Mouse (Mus musculus): ENCODE results near the gene Nmi. TPM values are rescaled to one million over a fixed set of nuclear protein-coding genes. Genes with fewer than 3 reads are reported as not detected.

Nmi gene
- polyA plus RNA-seq, 1 experiment: 1.3 TPM

GRCm38 (mm10) chr2:52001521-52001920, 28.2 kb upstream of the Nmi start:
- TF ChIP-seq CTCF (IDR thresholded peaks at IDR 0.05; ENCODE audit: control insufficient read depth, insufficient read depth, insufficient read length) (no peak), USF1 (IDR thresholded peaks at IDR 0.05; ENCODE audit: low read depth) (no peak), FOSL1 (IDR thresholded peaks at IDR 0.05; ENCODE audit: insufficient read depth, low read length, poor library complexity, severe bottlenecking) (no peak), CEBPB (IDR thresholded peaks at IDR 0.05; ENCODE audit: low read depth) (no peak), MYOD1 (IDR thresholded peaks at IDR 0.05; ENCODE audit: control insufficient read depth, insufficient read length, low read depth) (no peak), MAX (IDR thresholded peaks at IDR 0.05) (no peak), MYOG (IDR thresholded peaks at IDR 0.05; ENCODE audit: control insufficient read depth, extremely low read depth, insufficient read length) (no peak)
- H3K79me3 ChIP-seq (ENCODE audit: low read depth): no peaks in the 10 kb centered on the region
- no peak overlapping the region for H3ac ChIP-seq (ENCODE audit: control insufficient read depth, insufficient read length, low read depth)
- no peaks in the 10 kb centered on the region for H3K79me2 ChIP-seq (ENCODE audit: control insufficient read depth, insufficient read depth)
- H3K36me3 ChIP-seq (ENCODE audit: control insufficient read depth, insufficient read depth): no peaks in the 10 kb centered on the region
- peaks cover 18% of the 10 kb centered on the region for H3K27me3 ChIP-seq (ENCODE audit: control insufficient read depth, insufficient read depth, insufficient read length)
- H3K4me3 ChIP-seq (ENCODE audit: insufficient read depth, poor library complexity, severe bottlenecking): no peak overlapping the region

GRCm38 (mm10) chr2:51999996-52000395, 26.7 kb upstream of the Nmi start:
- no peak overlapping the region for H3K4me3 ChIP-seq (ENCODE audit: insufficient read depth, poor library complexity, severe bottlenecking)

GRCm38 (mm10) chr2:51991447-51991846, 18.2 kb upstream of the Nmi start:
- no peak overlapping the region for H3ac ChIP-seq (ENCODE audit: control insufficient read depth, insufficient read length, low read depth)
- TF ChIP-seq CEBPB (IDR thresholded peaks at IDR 0.05; ENCODE audit: low read depth): no peak
- TF ChIP-seq MYOD1 (IDR thresholded peaks at IDR 0.05; ENCODE audit: control insufficient read depth, insufficient read length, low read depth): no peak
- no peak for TF ChIP-seq MAX (IDR thresholded peaks at IDR 0.05)
- TF ChIP-seq MYOG (IDR thresholded peaks at IDR 0.05; ENCODE audit: control insufficient read depth, extremely low read depth, insufficient read length): no peak
- TF ChIP-seq CTCF (IDR thresholded peaks at IDR 0.05; ENCODE audit: control insufficient read depth, insufficient read depth, insufficient read length): no peak
- no peak for TF ChIP-seq USF1 (IDR thresholded peaks at IDR 0.05; ENCODE audit: low read depth)
- TF ChIP-seq FOSL1 (IDR thresholded peaks at IDR 0.05; ENCODE audit: insufficient read depth, low read length, poor library complexity, severe bottlenecking): no peak
- no peak overlapping the region for H3K4me3 ChIP-seq (ENCODE audit: insufficient read depth, poor library complexity, severe bottlenecking)
- H3K79me3 ChIP-seq (ENCODE audit: low read depth): no peaks in the 10 kb centered on the region
- peaks cover 9% of the 10 kb centered on the region for H3K27me3 ChIP-seq (ENCODE audit: control insufficient read depth, insufficient read depth, insufficient read length)
- H3K79me2 ChIP-seq (ENCODE audit: control insufficient read depth, insufficient read depth): no peaks in the 10 kb centered on the region
- no peaks in the 10 kb centered on the region for H3K36me3 ChIP-seq (ENCODE audit: control insufficient read depth, insufficient read depth)

More at GRCm38 (mm10) chr2:51999996-52000395, 26.7 kb upstream of the Nmi start:
- TF ChIP-seq MYOD1 (IDR thresholded peaks at IDR 0.05; ENCODE audit: control insufficient read depth, insufficient read length, low read depth) (no peak), MAX (IDR thresholded peaks at IDR 0.05) (no peak), USF1 (IDR thresholded peaks at IDR 0.05; ENCODE audit: low read depth) (no peak), FOSL1 (IDR thresholded peaks at IDR 0.05; ENCODE audit: insufficient read depth, low read length, poor library complexity, severe bottlenecking) (no peak), CTCF (IDR thresholded peaks at IDR 0.05; ENCODE audit: control insufficient read depth, insufficient read depth, insufficient read length) (no peak), CEBPB (IDR thresholded peaks at IDR 0.05; ENCODE audit: low read depth) (no peak), MYOG (IDR thresholded peaks at IDR 0.05; ENCODE audit: control insufficient read depth, extremely low read depth, insufficient read length) (no peak)
- H3K36me3 ChIP-seq (ENCODE audit: control insufficient read depth, insufficient read depth): no peaks in the 10 kb centered on the region
- H3K79me3 ChIP-seq (ENCODE audit: low read depth): no peaks in the 10 kb centered on the region
- H3K27me3 ChIP-seq (ENCODE audit: control insufficient read depth, insufficient read depth, insufficient read length): peaks cover 18% of the 10 kb centered on the region
- no peak overlapping the region for H3ac ChIP-seq (ENCODE audit: control insufficient read depth, insufficient read length, low read depth)
- no peaks in the 10 kb centered on the region for H3K79me2 ChIP-seq (ENCODE audit: control insufficient read depth, insufficient read depth)

GRCm38 (mm10) chr2:51989559-51989958, 16.3 kb upstream of the Nmi start:
- Histone ChIP-seq H3K27me3 (ENCODE audit: control insufficient read depth, insufficient read depth, insufficient read length) (peaks cover 9% of the 10 kb centered on the region), H3K4me3 (ENCODE audit: insufficient read depth, poor library complexity, severe bottlenecking) (no peak overlapping the region), H3K36me3 (ENCODE audit: control insufficient read depth, insufficient read depth) (no peaks in the 10 kb centered on the region), H3ac (ENCODE audit: control insufficient read depth, insufficient read length, low read depth) (no peak overlapping the region), H3K79me3 (ENCODE audit: low read depth) (no peaks in the 10 kb centered on the region), H3K79me2 (ENCODE audit: control insufficient read depth, insufficient read depth) (no peaks in the 10 kb centered on the region)
- no peak for TF ChIP-seq FOSL1 (IDR thresholded peaks at IDR 0.05; ENCODE audit: insufficient read depth, low read length, poor library complexity, severe bottlenecking)
- TF ChIP-seq MYOD1 (IDR thresholded peaks at IDR 0.05; ENCODE audit: control insufficient read depth, insufficient read length, low read depth): peak; percentile 42
- TF ChIP-seq CEBPB (IDR thresholded peaks at IDR 0.05; ENCODE audit: low read depth): peak; percentile 83

GRCm38 (mm10) chr2:51986695-51987094, 13.4 kb upstream of the Nmi start:
- TF ChIP-seq MAX (IDR thresholded peaks at IDR 0.05) (no peak), CTCF (IDR thresholded peaks at IDR 0.05; ENCODE audit: control insufficient read depth, insufficient read depth, insufficient read length) (no peak), USF1 (IDR thresholded peaks at IDR 0.05; ENCODE audit: low read depth) (no peak), FOSL1 (IDR thresholded peaks at IDR 0.05; ENCODE audit: insufficient read depth, low read length, poor library complexity, severe bottlenecking) (no peak), CEBPB (IDR thresholded peaks at IDR 0.05; ENCODE audit: low read depth) (peak; percentile 84), MYOD1 (IDR thresholded peaks at IDR 0.05; ENCODE audit: control insufficient read depth, insufficient read length, low read depth) (no peak)
- Histone ChIP-seq H3K4me3 (ENCODE audit: insufficient read depth, poor library complexity, severe bottlenecking) (no peak overlapping the region), H3K79me2 (ENCODE audit: control insufficient read depth, insufficient read depth) (no peaks in the 10 kb centered on the region), H3ac (ENCODE audit: control insufficient read depth, insufficient read length, low read depth) (no peak overlapping the region), H3K36me3 (ENCODE audit: control insufficient read depth, insufficient read depth) (no peaks in the 10 kb centered on the region), H3K79me3 (ENCODE audit: low read depth) (no peaks in the 10 kb centered on the region), H3K27me3 (ENCODE audit: control insufficient read depth, insufficient read depth, insufficient read length) (peaks cover 4% of the 10 kb centered on the region)

- H3K36me3 ChIP-seq (ENCODE audit: control insufficient read depth, insufficient read depth): no peaks in the 10 kb centered on the region
- H3K79me3 ChIP-seq (ENCODE audit: low read depth): no peaks in the 10 kb centered on the region
- TF ChIP-seq USF1 (IDR thresholded peaks at IDR 0.05; ENCODE audit: low read depth): no peak
- peak; percentile 62 for TF ChIP-seq CEBPB (IDR thresholded peaks at IDR 0.05; ENCODE audit: low read depth)
- TF ChIP-seq FOSL1 (IDR thresholded peaks at IDR 0.05; ENCODE audit: insufficient read depth, low read length, poor library complexity, severe bottlenecking): peak; percentile 30
- no peak for TF ChIP-seq MYOG (IDR thresholded peaks at IDR 0.05; ENCODE audit: control insufficient read depth, extremely low read depth, insufficient read length)
- no peak overlapping the region for H3K4me3 ChIP-seq (ENCODE audit: insufficient read depth, poor library complexity, severe bottlenecking)
- no peak overlapping the region for H3ac ChIP-seq (ENCODE audit: control insufficient read depth, insufficient read length, low read depth)
- H3K79me2 ChIP-seq (ENCODE audit: control insufficient read depth, insufficient read depth): no peaks in the 10 kb centered on the region
- H3K27me3 ChIP-seq (ENCODE audit: control insufficient read depth, insufficient read depth, insufficient read length): no peaks in the 10 kb centered on the region
These were observed 12.9 kb upstream of the Nmi start for GRCm38 (mm10) chr2:51986157-51986556.

Measured in C2C12 (cell line).